Mouse (Mus musculus): ENCODE data around the gene Strn.
A peak's percentile ranks its signal among the peaks of the same experiment; 100 is the strongest.

Gene Strn

DNA sequence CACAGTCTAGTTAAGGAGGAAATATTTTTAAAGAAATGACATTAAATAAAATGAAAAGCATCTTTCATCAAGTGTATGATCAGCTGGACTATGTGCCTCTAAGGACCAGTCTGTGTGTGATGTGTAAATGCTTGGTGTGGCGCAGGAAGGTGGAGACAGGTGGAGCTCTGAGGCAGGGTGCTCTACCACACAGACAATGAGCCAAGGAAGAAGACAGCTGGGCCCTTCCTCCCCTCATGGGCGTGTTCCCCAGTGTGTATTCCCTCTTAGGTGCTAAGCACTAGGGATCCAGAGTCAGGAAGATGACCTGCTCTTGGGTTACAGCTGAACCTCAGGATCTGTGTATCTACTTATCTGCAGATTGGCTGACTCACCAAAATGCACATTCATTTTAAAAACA, 122.5 kb downstream of the Strn start:
- no peak for DNase-seq

DNA sequence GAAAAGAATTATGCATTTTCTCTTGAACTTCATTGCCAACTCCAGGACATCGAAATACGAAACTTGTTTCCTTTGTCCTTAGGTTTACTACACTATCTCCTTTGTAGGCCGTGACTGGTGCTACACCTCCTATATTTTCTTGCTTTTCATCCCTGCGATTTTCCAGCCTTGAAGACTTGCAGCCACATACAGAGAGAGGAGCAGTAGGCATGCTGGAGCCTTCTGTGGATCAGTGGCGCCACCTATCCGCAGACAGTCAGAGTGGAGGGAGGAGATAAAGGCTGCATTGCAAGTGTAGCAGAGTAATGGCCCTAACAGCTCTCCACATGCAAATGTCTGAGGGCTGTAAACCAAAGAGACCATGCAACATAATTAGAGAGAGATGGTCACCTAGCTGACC, 125.9 kb downstream of the Strn start:
- DNase-seq, result peak; percentile 22

DNA sequence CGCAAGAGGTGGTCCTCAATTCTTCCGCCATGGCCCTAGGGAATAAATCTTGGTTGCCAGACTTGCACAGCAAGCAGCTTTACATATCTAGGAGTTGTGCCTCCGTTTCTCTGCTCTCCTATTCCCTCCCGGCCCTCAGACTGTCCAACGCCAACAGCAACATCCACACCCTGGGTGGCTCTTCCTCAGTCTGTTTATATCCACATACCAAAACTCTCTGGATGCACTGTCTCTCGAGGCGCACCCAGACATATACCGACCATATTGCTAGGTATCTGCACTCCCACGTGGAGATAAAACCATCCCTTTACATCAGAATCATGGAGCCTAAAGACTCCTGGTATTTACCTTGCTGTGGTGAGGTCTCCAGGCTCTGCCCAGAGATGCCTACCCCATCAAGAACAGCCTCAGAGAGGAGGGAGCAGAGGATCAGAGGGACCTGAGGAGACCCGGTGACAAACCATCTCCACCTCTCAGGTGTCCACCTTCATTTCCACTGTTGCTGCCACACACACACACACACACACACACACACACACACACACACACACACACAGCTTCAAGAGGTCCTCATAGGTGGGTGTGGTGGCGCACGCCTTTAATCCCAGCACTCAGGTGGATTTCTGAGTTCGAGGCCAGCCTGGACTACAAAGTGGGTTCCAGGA, 127.7 kb downstream of the Strn start:
- DNase-seq, result no peak

DNA sequence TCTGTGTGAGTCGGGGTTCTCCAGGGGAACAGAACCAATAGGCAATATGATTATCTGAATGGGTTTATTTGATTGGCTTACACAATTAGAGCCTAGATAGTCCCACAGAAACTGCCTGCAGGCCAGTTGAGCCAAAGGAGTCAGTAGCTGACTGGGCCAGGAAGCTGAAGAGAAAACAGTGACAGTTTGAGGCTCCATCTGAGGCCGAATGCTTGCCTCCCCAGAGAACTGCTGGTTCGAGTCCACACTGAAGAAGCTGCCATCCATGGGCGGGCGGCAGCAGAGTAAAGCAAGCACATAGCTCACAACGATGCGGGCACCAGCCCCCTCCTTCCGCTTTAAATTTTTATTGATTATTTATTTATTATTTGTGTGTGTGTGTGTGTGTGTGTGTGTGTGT, 128.3 kb downstream of the Strn start:
- DNase-seq, result no peak

DNA sequence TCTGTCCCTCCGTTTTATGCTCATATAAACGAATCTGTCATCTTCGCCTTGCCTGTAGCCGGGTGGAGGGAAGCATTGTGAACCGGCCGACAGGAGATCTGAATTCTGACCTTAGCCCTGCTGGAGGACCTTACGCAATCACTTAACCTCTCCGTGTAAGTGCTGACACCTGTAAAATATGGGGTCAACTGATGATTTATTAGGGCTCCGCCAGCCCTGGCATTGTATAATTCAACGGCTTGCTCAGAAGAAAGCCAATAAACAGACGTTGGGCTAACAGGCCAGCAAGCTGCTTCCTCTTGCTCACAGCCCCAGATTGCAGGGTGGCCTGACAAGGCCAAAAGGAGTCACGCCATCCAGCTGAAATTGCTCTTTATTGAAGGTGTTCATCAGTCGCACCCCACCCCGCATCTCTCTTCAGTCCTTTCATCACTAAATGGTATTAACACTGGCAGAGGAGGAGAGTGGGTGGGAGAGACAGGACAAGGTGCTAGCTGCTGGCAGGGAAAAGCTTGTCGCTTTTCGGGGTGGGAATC, 128.8 kb downstream of the Strn start:
- DNase-seq, result no peak

DNA sequence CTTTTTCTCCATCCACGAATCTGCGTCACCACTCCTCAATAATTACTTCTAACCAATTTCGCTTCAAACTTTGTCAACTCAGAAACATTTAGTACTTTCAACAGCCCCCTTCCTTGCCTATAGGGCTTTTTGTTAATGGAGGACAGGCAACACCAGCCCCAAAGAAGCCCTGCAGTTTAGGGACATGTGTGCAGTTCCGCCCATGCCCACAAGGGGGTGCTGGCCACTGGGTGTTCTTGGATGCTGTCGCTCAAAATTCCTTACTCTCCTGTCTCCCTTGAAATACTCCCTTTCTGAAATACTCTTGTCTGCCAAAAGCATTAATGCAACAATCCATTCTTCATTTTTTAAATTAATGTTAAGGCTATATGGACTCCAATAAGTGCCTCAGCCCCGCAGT, 132.6 kb downstream of the Strn start:
- DNase-seq, result peak; percentile 57

DNA sequence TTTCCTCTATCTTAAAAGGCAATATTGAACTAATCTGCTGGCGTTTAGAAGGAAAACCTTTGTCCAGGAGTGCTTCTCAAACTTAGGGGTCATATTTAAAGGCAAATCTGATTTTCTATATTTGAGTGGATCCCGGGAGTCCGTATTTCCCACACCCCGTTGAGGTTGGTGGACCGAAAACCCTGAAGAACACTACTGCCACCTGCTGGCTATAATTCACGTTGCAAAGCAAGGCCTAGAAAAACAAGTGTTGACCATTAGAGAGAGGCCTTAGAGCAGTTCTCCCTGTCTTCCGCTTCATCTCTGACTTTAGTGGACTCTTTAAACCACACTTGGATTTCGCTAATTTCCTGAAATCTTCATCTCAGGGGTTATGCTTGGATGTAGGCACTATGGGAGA, 133.1 kb downstream of the Strn start:
- DNase-seq, result peak; percentile 63

DNA sequence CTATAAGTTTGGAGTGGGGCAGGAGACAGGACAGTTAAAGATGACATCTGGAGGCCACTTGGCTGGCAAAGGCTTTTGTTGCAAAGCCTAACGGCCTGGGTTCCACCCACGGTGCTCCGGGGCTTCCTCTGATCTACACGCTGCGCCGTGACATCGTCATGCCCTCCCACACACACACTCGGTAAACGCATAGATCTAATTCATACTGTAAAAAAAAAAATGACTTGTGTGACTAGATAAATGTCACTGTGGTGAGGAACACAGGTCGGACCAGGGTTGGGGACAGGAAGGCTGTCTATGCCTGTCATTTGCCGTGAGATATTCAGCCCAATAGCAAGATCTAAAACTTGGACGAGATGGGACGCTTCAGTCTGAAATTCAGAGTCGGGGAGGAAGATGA, 134.7 kb downstream of the Strn start:
- DNase-seq, result no peak

DNA sequence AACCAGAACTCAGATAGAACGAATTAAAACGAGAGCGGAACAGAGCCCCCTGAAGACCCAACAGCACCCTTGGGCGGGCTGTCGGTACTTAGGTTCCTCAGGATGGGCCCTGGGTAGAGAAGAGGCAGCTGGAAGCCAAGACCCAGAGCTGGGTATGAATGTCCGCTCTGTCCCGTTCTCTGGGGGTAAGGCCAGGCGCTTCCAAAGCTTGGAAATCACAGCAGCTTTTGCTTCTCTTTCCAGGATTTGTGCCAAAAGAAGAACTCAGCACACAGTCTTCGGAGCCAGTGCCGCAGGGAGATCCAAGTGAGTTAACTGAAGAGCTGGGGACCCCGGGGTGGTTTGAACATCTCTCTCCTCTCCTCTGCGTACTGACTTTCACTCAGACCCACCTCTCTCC, 135.4 kb downstream of the Strn start:
- DNase-seq, result no peak

DNA sequence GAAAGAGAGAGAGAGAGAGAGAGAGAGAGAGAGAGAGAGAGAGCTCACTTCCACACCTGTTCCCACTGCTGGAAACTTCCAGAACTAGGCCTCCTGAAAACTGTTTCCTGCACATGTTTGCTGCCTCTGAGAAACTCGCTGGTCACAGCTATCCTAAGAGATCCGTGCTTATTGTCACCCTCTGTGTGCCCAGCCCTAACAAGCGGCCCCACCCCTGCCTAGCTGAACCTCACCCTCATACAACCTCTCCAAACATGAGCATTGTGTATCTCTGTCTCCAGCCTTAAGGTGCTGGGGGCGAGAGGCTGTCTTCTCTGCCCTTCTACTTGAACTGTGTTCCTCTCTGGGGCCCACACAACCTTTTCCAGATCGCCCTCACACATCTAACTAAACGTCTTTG, 136.0 kb downstream of the Strn start:
- DNase-seq, result no peak
